Mouse (Mus musculus): ENCODE measurements around the gene Actr3b. TPM values are rescaled to one million over a fixed set of nuclear protein-coding genes. Genes with fewer than 3 reads are reported as not detected.
"Not testable (repeated sequence)": the region's sequence is repeated elsewhere in the genome, so short reads cannot be mapped to it uniquely, and the experiment has no call there.

The Actr3b gene
- total RNA-seq, 2 experiments from 2014 or later = 10.7 to 21.0 TPM

DNA sequence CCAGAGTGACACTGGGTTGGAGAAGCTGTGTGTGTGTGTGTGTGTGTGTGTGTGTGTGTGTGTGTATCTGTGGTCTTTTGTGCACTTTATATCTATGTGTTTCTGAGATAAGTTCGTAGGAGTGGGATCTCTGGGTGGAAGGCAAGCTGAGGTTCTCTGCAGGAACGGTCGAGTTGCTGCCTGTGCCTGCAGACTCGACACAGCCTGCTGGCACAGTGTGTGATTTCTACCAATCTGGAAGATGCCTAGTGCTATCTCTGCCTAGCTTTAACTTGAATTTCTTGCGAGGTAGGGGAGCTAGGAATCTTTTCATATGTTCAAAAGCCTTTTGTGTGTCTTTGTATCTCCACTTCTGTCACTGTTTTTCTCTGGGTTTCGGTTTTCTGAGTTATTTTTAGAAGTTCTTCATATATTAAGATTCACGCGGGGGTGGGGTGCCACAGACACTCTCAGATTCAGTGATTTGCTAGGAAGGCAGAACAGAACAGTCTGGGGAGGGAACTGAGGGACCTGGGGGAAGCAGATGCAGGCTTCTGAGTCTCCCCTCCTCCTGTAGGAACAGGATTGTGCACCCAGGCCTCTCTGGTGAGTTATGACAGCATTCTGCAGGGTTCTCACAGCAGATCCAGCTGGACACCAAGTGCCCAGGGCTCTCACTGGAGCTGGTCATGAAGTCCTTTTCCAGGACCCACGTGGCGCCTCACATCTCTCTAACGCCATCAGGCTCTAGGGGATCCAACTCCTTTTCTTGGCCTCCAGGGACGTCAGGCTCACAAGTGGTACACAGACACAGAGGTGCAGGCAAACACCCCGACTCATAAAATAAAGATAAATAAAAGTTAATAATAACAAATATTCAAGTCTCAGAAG, 14.4 kb downstream of the Actr3b start:
- no peak for DNase-seq (ENCODE audit: low spot score)

DNA sequence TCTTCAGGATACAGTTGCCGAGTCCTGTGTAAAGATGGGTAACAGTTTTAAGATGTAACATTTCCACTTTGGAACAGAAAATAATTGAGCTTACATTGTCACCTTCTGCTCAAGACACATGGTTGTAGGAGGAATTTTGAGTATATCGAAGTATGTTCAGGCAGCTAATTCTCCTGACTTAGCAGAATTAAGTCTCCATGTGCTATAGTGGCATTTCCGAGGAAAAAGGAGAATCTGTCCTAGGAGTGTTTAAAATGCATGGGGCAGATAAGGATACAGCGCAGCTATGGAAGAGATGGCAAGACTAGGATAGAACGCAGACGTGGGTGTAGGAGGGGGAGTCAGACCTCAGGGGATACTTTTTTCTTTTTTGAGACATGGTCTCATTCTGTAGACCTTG, 31.8 kb downstream of the Actr3b start:
- DNase-seq (ENCODE audit: low spot score) = no peak

DNA sequence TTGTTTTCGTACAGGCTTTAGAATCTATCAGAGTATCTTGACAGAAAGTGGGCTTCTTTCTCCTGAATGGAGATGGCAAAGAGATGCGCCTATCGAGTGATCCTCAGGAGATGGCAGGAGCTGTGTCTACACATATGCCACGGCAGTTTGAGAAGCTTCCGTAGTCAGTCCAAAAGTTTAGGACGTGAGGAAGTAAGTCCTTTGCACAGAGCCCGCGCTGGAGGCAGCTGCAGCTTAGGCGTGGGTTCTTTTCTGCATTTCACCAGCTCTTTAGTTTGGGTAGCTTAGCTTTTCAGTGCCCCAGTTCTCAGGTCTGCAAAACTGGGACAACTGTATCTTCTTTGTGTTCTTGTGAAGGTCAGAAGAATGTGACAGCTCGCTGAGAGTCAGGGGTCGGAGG, 38.0 kb downstream of the Actr3b start:
- DNase-seq (ENCODE audit: low spot score) = no peak

DNA sequence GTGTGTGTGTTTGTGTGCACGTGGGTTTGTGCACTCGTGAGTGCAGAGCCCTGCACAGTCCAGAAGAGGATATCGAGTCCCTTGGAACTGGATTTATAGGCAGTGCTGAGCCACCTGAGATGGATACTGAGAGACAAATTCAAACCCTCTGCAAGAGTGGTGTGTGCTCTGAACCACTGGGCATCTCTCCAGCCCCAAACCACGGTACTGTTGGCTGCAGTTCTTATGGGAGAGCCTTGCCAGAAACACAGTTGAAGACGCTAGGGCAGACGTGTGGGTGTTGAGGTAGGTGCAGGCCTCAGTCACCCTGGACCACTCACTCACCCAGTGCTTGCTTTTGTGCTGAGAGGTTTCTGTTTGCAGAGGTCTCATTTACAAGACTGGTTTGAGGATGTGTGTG, 41.1 kb downstream of the Actr3b start:
- peak; percentile 38 for DNase-seq (ENCODE audit: low spot score)

DNA sequence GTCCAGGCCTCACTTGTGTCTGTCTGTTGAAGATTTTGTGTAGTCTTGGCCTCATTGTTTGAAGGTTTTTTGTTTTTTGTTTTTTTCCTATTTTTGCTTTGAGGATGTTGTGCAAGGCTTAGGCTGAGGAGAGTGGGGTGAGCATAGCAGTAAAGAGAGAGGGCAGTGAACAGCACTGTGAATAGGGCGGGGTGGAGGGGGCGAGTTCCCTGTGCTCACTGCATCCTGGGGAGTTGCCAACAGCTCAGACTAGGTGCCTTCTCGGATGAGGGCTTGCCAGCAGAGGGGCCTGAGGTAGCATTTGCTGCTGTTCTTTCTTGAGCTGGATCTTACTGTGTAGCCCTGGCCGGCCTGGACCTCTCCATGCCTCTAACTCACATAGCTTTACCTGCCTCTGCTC, 41.9 kb downstream of the Actr3b start:
- no peak for DNase-seq (ENCODE audit: low spot score)

DNA sequence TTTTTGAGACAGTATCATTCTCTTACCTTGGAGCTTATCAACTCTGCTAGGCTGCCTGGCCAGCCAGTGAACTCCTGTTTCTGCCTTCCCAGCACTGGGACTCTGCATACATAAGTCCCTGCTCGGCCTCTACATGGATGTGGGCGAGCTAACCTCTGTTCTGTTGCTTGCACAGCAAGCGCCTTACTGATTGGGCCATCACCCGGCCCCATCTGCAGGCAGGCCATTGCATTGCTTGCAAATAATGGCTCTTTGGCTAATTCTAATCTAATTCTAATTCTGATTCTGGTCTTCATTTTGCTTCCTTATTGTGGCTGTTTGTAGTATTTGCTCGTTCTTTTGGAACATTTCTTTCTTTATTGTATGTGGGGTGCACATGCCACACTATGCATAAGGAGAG, 44.8 kb downstream of the Actr3b start:
- DNase-seq (ENCODE audit: low spot score) = no peak

DNA sequence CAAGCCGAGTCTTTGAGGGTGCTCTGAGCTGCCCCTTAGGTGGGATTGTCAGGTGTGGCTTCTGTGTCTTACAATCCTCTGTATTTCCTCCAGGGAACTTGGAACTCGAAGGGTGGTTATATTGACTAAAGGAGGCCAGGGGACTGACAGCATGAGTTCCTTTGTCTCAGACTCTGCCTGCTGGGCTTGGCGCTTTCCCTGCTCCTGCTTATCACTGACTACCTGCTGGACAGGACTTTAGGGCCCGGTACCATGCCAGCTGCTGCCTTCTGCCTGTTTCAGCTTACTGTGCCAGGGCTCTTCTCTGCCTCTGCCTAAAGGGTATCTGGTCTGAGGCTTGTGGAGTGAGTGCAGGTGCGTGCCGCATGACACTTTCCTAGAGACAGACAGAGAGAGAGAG, 53.1 kb downstream of the Actr3b start:
- DNase-seq (ENCODE audit: low spot score) = no peak

DNA sequence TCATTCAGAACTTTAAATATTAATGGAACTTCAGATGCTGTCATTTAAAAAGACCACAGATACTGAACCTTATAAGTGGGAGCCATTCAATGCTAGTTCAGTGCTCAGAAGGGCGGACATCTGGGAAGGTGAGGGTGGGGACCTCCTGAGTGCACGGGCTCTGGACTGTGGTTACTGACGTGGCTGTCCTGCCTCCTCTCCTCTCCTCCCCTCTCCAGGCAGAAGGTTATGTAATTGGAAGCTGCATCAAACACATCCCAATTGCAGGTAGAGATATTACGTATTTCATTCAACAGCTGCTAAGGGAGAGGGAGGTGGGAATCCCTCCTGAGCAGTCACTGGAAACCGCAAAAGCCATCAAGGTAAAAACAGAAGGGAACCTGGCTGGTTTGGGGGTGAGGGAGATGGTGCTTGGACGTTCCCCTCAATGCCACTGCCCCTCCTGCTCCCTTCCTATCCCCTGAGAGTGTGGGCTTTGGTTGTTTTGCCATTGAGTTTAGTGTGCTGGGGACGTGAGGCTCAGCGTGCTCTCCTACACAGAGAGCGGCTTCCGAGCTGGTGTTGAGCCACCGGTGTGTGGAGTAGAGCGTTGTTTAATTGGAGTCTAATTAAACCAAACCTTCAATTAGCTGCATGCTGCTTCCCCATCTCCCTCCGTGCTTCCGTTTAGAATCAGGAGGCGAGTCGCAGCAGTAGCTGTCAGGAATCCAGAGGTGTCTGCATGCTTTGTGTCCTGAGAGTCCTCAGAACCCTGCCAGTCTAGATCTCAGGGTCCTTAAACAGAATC, 69.7 kb downstream of the Actr3b start:
- no peak for DNase-seq (ENCODE audit: low spot score)

DNA sequence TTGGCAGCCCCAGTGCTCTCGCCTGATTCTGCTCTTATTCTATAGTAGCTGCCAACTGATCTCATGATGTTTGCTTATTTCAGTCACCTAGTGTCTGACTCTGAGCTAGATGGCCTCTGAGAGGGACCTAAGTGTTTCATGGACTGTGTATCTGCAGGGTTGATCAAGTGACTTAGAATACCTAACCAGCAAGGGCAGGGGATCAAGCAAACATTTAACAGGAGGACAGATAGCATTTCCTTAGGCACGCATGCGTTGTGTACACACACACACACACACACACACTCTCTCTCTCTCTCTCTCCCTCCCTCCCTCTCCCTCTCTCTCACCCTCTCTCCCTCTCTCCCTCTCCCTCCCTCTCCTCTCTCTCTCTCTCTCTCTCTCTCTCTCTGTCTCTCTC, 71.0 kb downstream of the Actr3b start:
- DNase-seq (ENCODE audit: low spot score) = no peak

DNA sequence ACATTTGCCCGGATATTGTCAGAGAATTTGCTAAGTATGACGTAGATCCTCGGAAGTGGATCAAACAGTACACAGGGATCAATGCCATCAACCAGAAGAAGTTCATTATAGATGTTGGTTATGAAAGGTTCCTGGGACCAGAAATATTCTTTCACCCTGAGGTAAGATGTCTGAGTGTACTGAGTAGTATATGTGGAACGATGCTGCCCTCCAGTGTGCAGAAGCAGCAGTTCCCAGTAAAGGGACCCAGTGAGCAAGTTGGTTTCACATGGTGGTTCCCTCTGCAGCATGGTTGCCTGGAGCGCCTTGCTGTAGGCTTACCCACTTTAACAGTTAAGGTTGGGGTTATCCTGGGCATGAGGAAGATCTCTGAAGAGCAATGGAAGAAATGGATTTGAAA, 71.8 kb downstream of the Actr3b start:
- DNase-seq (ENCODE audit: low spot score) = peak; percentile 30

DNA sequence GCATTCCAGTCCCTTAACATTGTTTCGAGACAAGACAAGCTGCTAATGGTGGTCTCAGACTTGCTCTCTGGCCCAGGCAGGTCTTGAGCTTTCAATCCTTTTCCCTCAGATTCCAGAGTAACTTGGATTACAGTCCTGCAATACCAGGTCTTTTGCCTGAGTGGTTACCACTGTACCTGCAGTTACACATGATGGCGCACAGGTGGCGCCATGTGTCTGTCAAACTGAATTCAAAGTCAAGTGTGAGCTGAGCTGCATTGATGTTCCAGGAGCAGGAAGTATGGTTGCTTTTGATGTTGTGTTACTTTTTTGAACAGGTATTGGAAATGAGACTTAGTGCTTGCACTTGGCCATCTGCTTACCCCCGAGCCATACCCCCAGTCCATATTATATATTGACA, 79.6 kb downstream of the Actr3b start:
- DNase-seq (ENCODE audit: low spot score) = peak; percentile 15

DNA sequence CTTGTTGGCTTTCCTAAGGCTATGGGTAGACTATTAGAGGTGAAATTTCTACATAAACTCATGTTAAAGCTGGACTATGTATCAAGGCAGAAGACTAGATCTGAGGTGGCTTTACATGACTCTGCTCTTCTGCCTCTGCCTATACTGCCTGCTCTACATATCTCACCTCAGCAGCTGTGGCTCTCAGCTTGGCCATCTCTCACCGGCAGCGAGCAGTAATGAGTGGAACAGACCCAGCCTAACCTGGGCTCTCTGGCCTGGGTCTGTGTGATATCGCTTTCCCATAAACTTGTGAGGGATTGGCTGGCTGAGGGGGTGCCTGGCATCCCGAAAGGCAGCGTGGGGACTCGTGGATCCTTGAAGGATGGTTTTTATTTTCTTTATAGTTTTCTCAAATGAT, 86.8 kb downstream of the Actr3b start:
- DNase-seq (ENCODE audit: low spot score) = no peak

DNA sequence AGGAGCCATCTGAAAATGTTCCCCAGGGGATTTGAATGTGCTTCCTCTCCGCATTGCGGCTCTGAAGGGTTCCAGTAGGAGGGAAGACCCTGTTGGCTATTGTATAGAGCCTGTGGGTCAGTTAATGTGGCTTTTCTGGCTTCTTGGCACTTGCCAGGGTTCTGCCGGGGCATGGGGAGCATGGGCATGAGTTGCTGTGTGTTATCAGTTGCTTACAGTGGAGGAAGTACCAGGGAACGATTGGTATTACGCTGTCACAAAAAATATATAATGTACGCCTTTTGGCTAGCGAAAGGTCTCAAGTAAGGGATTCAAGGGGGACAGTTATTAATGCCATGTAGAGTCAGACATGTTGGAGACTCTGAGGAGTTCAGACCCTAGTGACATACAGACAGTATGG, 87.4 kb downstream of the Actr3b start:
- no peak for DNase-seq (ENCODE audit: low spot score)

DNA sequence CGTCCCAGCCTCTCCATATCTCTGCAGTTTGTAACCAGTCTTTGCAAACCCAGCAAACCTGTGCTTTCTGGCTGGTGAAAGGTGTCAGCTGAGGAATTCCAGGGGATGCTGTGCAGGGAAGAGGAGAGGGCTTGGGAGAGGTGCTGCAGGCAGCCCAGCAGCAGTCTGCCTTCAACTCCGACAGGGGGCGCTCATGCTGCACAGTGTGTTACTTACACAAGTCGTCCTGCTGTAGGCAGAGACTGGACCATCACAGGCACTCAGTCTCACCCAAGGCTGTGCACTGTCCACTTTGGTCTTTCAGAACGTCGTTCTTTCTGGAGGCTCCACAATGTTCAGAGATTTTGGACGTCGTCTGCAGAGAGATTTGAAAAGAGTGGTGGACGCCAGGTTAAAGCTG, 88.3 kb downstream of the Actr3b start:
- peak; percentile 8 for DNase-seq (ENCODE audit: low spot score)

DNA sequence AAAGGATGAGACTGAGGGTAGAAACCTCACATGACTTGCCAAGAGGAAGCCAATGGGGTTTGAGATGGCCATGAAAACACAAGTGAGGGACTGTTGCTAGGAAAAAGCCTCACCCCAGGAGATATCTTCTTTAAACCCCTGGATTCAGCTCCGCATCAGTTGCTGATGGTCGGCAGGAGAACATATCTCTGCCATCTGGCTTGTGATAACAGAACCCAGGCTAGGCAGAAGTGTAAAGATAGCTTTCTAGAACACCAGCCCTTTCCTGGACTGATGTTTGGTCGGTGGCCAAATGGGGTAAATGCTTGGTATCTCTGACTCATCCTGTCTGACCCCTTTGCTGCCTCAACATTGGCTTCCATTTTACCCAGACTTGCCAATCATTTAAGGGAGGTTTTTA, 106.4 kb downstream of the Actr3b start:
- no peak for DNase-seq (ENCODE audit: low spot score)

DNA sequence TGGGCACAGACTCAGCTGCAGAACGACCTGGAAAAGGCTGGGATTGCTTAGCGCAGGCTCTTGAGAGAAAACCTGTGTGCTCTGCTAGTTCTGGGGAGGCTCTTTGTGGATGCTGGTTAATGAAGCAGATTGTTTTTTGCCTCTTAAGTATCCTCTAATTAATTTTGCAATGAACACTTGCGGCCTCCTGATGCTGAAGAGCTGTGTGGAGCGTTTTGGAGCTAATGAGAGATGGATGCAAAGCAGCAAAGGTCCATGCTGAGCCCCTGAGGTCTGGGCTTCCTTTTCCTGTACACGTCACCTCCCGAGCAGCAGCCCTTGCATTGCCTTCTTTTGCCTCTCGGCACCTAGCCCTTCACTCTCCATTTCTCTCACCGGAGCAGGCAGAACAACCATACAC, 110.1 kb downstream of the Actr3b start:
- no peak for DNase-seq (ENCODE audit: low spot score)

DNA sequence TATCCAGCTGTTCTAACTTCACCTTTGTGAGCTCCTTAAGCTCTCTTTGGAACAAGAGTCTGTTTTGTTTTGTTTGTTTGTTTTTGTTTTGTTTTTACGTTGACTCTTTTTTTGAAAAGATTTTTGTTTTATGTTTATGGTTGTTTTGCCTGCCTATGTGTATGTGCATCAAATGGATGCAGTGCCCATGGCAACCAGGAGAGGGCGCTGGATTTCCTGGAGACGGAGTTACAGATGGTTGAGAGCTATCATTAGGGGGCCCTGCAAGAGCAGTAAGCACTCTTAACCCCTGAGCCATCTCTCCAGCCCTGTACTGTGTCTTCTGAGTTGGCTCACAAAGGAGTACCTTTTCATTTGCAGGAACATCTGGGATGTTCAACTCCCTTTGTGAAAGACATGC, 110.8 kb downstream of the Actr3b start:
- no peak for DNase-seq (ENCODE audit: low spot score)

DNA sequence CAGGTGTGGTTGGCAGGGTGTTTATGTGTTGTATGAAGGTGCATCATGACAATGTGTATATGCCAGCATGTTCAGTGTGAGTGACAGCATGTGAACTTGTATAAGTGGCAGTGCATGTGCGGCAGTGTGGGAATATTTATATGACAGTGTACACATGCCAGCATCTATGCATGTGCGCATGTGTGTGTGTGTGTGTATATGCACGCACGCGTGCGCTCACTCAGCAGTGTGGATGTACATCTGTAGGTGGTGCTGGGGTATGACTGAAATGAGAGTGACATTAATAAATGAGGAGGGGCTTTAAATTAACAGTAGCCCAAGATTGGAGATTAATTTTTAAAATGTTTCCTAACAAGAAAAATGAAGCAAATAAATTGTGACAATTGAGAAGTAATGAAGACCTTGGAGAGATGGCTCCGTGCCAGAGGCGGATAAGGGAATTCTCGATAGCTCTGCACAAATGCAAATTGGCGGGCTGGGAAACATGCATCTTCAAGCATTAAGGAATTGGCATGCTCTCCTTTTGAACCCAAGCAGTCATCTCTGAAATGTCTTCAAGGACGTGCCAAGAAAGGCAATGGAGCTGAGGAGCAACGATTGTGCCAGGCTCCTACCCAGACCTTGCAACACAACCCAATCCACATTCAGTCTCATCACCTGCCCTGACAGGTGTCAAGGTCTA, 111.7 kb downstream of the Actr3b start:
- DNase-seq (ENCODE audit: low spot score) = no peak

DNA sequence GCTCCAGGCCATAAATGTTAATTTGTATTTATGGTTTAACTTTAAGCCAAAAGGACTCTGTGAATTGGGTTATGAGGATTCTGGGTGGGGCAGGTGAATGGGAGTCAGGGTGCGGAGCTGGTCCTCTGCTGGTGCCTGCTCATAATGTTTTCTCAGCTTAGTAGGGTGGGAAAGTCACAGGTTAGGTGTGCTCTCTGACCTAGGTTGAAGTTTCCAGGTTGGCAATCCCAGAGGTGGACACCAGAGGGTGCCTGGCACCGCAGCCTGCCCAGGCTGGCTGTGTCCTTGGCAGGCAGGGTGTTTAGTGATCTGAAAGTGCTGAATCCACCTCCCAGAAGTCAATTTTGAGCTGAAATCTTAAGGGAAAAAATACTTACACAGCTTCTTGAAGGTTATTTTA, 113.2 kb downstream of the Actr3b start:
- DNase-seq (ENCODE audit: low spot score) = no peak

DNA sequence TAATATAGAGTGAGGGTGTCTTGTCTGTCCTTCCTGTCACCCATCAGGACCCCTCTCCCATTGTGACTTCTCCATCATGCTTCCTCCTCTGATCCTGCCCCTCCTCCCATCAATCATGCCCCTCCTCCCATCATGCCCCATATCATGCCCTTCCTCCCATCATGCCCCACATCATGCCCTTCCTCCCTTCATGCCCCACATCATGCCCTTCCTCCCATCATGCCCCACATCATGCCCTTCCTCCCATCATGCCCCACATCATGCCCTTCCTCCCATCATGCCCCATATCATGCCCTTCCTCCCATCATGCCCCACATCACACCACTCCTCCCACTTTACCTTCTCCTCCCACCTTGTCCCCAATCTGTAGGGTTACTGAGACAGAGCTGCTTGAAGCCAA, 116.1 kb downstream of the Actr3b start:
- not testable (repeated sequence) for DNase-seq (ENCODE audit: low spot score)

DNA sequence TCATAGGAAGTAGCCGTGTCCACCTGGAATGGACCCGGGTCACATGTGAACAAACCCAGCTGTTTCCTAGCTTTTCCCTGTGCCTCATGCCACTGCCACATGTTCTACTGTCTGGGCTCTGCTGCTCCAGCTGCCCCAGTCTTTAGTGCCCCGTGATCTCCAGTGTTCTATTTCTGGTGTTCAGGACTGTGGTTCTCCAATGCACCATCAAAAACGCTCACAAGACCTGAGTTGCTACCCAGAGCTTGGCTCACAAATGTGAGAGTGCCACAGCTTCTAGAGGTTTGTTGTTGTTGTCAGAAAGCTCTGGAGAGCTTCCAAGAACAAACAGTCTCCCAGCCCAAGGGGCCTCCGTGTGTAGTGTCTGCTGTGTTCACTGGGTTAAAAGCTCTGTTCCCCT, 117.5 kb downstream of the Actr3b start:
- DNase-seq (ENCODE audit: low spot score) = no peak

DNA sequence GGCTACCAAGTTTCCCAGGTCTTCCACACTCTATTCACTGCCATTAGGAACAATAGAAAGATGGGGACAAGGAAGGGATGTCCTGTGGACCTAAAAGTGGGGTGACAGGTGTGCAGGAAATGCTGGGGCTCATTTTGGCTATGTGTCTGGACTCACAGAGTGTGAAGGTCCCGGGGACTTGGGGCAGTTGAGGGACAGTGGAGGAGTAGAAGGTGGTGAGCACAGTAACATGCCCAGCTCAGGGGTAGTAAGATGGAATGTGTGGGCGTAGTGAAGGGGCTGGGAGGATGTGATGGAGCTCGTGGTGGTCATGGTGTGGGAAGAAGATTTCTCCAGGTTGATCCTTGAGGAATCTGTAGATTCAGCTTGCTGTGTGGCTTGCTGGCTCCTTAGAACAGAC, 118.2 kb downstream of the Actr3b start:
- no peak for DNase-seq (ENCODE audit: low spot score)
